Mouse (Mus musculus) limb, embryonic 11.5 days (tissue): ENCODE measurements around the gene Sprn. TPM values are rescaled to one million over a fixed set of nuclear protein-coding genes. Genes with fewer than 3 reads are reported as not detected.

Experiments
- ATAC-seq: fragments of 200-750 bp; cut with Nextera tagmentation; 2 replicates; pipeline ENCODE4 v1.8.0; 2017; ENCODE audit warnings: low read depth; ENCODE audit not compliant: insufficient number of reproducible peaks, low FRiP score, low TSS enrichment
- DNase-seq: peaks from one replicate; pipeline ENCODE4 v3.0.0-alpha.2; 2015; ENCODE audit warnings: low spot score
- H3K27ac ChIP-seq: fragments of 300-500 bp; sonication (generic); replicated peaks from 2 replicates; pipeline ENCODE4 v1.5.1; 2014; ENCODE audit warnings: low read depth, mild to moderate bottlenecking, low read length
- H3K27me3 ChIP-seq: fragments of 300-500 bp; sonication (generic); 2 replicates; pipeline ENCODE4 v1.6.1; 2014; ENCODE audit warnings: mild to moderate bottlenecking, low read length, mixed read lengths; ENCODE audit not compliant: control insufficient read depth, insufficient read depth
- H3K36me3 ChIP-seq: fragments of 300-500 bp; sonication (generic); 2 replicates; pipeline ENCODE4 v1.6.1; 2014; ENCODE audit warnings: mild to moderate bottlenecking, low read length, moderate library complexity, mixed read lengths; ENCODE audit not compliant: control insufficient read depth, insufficient read depth
- H3K4me1 ChIP-seq: fragments of 300-500 bp; sonication (generic); 2 replicates; pipeline ENCODE4 v1.6.1; 2014; ENCODE audit warnings: low read length, mixed read lengths; ENCODE audit not compliant: control insufficient read depth, insufficient read depth
- H3K4me2 ChIP-seq: fragments of 300-500 bp; sonication (generic); 2 replicates; pipeline ENCODE4 v1.6.1; 2014; ENCODE audit warnings: low read depth, mild to moderate bottlenecking, moderate library complexity; ENCODE audit not compliant: severe bottlenecking
- H3K4me3 ChIP-seq: fragments of 300-500 bp; sonication (generic); 2 replicates; pipeline ENCODE4 v1.5.1; 2014; ENCODE audit warnings: low read depth, low read length
- H3K9ac ChIP-seq: fragments of 300-500 bp; sonication (generic); 2 replicates; pipeline ENCODE4 v1.6.1; 2014; ENCODE audit warnings: mild to moderate bottlenecking, low read length
- H3K9me3 ChIP-seq: fragments of 300-500 bp; sonication (generic); 2 replicates; pipeline ENCODE4 v1.6.1; 2016; ENCODE audit warnings: low read length; ENCODE audit not compliant: control insufficient read depth
- WGBS: fragments of 180-500 bp; shearing (Covaris S2); extraction: QIAGEN DNeasy Blood & Tissue Kit; methylation state at CpG from one replicate; pipeline ENCODE4 v1.1.7; 2014; 5-methylcytosine and 5-hydroxymethylcytosine counted together
- polyA plus RNA-seq: library from polyadenylated mRNA; unstranded; fragments of >200 nt; fragmentation: Nextera tagmentation; extraction: Ambion mirVana; gene quantifications from 2 replicates; pipeline ENCODE4 v1.2.1, GENCODE M21; 2014

The Sprn gene
- polyA plus RNA-seq: not detected in 2 replicates

DNA sequence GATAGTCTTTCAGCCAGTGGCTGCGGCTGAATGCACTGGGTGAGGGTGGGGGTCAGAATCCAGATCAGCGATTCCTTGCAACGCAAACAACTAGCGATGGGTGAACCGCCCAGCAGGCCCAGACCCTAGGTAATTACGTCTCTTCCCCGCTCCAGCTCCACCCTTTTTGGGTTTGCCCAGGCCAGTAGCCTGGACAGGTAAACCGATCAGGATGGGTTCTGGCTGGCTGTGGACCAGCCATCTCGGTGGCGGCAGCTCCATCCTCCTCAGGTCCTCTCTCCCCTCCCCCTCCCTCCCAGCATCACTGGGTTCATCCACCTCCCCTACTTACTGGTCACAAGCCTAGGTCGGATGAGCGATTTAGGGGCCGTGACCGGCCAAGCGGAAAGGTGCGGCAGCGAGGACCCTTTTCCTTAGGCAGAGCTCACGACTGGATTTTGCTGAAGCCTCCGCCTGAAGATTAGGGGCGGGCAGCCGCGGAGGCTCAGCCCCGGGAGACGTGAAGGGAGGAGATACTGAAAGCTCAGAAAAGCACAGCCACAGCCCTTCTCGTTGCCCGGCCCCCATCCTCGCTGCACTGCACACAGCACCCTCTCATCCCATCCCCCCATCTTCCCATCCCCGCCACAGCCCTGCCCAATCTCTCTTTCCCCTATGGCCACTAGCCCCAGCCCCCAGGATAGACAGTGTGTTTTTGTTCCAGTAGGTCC lies at the start of gene Sprn:
Gene Sprn (minus strand): TSS at position 660 of the 710 bp plus-strand sequence.
- Histone ChIP-seq H3K27ac (no peak within 1 kb of the TSS), H3K9ac (peak within 1 kb of the TSS; percentile 23; the same call in 1 of the 2 replicates), H3K4me2 (peak within 1 kb of the TSS; percentile 26; the same call in 1 of the 2 replicates), H3K36me3 (no peaks in the 10 kb centered on the region), H3K9me3 (no peaks in the 10 kb centered on the region), H3K27me3 (peaks cover 25% of the 10 kb centered on the region), H3K4me3 (peak within 1 kb of the TSS; percentile 10; the same call in 1 of the 2 replicates), H3K4me1 (0 out of 2 replicates have a peak, but pooled peaks cover 3% of the 10 kb centered on the region)
- DNase-seq (no peak), ATAC-seq (0 out of 2 replicates have a peak, but pooled peaks have one; percentile 20)
- WGBS: 5% methylated on average over 28 of the region's 28 CpGs

DNA sequence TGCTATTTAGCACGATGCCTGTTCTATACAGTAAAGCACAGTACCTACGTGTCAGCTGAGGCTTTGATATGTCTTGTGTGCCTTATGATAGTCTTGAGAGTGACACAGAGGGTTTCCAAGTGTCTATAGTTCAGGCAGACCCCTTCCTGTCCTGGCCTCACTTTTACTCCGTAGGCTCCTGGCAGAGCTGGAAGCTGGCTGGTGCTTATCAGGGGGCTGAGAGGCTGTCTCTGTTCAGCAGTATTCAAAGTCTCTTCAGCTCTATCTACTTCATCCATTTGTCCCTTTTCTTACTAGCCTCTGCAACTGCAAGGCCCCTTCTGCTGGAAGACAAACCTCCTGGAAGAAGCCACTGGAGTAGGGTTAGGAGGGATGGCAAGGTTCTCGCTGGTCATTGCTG lies 46.4 kb upstream of the Sprn start:
- WGBS: 87% methylated on average over 4 of the region's 4 CpGs
- H3K9me3 ChIP-seq: no peaks in the 10 kb centered on the region
- ATAC-seq: no peak

DNA sequence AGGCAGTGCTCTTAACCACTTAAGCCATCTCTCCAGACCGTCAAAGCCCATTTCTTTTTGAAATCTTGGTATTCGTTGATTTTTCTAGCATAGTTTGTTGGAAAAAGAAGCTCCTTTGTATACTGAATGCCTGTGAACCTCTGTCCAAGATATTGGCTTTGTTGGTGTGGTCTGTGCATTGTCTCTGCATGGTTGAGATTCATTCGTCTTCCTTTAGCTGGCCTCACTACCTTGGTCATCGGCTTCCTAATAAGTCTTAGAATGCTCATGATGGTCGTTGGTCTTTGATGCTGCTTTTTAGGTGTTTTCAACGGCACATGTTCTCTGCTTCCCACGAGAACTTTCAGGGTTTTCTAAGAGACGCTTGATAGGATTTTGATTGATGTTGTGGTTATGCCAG lies 41.3 kb upstream of the Sprn start:
- H3K9me3 ChIP-seq: no peaks in the 10 kb centered on the region
- H3K27me3 ChIP-seq: no peaks in the 10 kb centered on the region
- H3K9ac ChIP-seq: no peak overlapping the region
- H3K27ac ChIP-seq: no peak overlapping the region
- no peaks in the 10 kb centered on the region for H3K36me3 ChIP-seq
- no peak overlapping the region for H3K4me3 ChIP-seq
- H3K4me1 ChIP-seq: no peaks in the 10 kb centered on the region
- 86% methylated on average over 8 of the region's 8 CpGs for WGBS
- ATAC-seq (no peak), DNase-seq (no peak)
- H3K4me2 ChIP-seq: no peak overlapping the region

More for the DNA sequence above, 46.4 kb upstream of the Sprn start:
- Histone ChIP-seq H3K4me1 (no peaks in the 10 kb centered on the region), H3K4me2 (no peak overlapping the region), H3K27ac (no peak overlapping the region), H3K4me3 (no peak overlapping the region), H3K36me3 (no peaks in the 10 kb centered on the region), H3K27me3 (no peaks in the 10 kb centered on the region), H3K9ac (no peak overlapping the region)
- no peak for DNase-seq

DNA sequence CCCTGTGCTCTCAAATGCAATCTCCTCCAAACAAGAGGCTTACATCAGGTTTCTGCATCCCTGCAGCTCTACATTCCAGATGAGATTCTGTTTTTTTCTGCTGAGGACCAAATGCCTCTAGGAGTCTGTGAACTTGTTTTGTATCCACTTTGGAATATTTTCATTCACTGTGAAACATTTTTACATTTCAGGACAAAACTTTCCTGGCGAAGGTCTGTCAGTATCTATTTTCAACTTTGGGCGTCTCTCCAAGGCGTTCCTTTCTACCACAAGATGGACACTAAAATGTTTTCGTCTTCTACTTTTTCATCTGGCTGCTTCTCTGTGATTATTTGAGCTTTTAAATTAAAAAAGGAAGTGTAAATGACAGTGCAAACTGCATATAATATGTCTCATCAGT lies 39.4 kb upstream of the Sprn start:
- H3K27ac ChIP-seq: no peak overlapping the region
- H3K4me3 ChIP-seq: no peak overlapping the region
- no peaks in the 10 kb centered on the region for H3K27me3 ChIP-seq
- H3K9ac ChIP-seq: no peak overlapping the region
- 92% methylated on average over 4 of the region's 4 CpGs for WGBS
- no peaks in the 10 kb centered on the region for H3K36me3 ChIP-seq
- ATAC-seq (no peak), DNase-seq (no peak)
- H3K4me1 ChIP-seq: no peaks in the 10 kb centered on the region
- H3K4me2 ChIP-seq: no peak overlapping the region
- H3K9me3 ChIP-seq: no peaks in the 10 kb centered on the region

DNA sequence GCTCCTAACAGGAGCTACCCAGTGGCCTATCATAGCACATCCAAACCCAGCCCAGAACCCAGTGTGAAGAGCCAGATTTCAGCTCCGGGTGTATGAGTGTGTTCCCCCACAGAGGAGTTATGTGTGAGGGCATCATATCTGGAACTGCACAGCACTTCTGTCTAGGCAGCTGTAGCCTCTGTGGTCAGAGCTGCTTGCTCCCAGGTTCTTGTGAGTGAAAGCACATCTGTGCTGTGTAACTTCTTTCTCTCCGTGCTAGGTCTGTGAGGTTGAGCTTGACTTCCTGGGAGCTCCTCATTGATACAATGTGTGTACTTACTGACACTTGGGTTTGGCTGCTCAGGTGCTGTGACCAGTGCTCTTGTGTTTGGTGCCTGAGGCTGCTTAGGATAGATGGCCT lies 38.2 kb upstream of the Sprn start:
- ATAC-seq: no peak
- 81% methylated on average over 2 of the region's 2 CpGs for WGBS
- no peaks in the 10 kb centered on the region for H3K27me3 ChIP-seq
- DNase-seq: no peak
- no peak overlapping the region for H3K9ac ChIP-seq
- H3K9me3 ChIP-seq: no peaks in the 10 kb centered on the region
- no peaks in the 10 kb centered on the region for H3K4me1 ChIP-seq
- H3K4me3 ChIP-seq: no peak overlapping the region
- H3K27ac ChIP-seq: no peak overlapping the region
- no peaks in the 10 kb centered on the region for H3K36me3 ChIP-seq
- H3K4me2 ChIP-seq: no peak overlapping the region

DNA sequence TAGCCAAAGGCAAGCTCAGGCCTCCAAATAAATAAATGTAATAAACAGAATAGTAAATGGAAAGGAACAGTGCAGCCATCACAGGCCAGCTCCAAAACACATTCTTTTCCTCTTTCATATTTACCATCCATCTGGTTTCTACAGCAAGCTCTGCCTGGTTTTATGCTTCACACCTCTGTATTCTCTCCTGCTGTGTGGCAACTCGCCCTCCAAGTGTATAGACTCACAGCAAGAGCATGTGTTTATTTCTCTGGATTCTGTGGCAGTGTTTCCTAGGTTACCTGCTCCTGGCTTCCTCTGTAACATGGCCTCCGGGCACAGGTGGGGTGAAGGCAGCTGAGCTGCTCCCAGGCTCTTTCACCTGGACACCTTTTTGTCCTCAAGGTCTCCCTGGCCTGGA lies 37.8 kb upstream of the Sprn start:
- ATAC-seq (no peak), DNase-seq (no peak)
- Histone ChIP-seq H3K27me3 (no peaks in the 10 kb centered on the region), H3K9ac (no peak overlapping the region), H3K4me2 (no peak overlapping the region), H3K27ac (no peak overlapping the region), H3K4me1 (no peaks in the 10 kb centered on the region), H3K9me3 (no peaks in the 10 kb centered on the region), H3K36me3 (no peaks in the 10 kb centered on the region), H3K4me3 (no peak overlapping the region)
- WGBS: 57% methylated on average over 2 of the region's 2 CpGs

DNA sequence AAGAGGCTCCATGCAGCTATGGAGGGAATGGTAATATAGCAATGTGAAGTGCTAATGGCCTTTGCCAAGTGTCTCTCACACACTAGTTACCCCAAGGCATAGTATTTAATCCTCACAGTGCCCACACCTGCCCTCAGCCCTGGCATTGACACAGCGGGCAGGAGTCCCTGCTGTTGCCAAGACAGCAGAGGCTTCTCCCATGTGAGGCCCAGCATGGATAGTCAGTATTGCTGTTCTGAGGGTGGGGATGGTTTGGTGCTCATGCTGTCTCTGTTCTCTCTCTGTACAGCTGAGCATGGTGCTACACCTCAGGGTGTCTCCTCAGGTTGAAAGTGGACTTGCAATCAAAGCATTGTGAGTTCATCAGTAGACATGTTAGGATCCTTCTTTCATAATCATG lies 35.8 kb upstream of the Sprn start:
- Histone ChIP-seq H3K9me3 (no peaks in the 10 kb centered on the region), H3K4me1 (no peaks in the 10 kb centered on the region), H3K27me3 (no peaks in the 10 kb centered on the region), H3K9ac (no peak overlapping the region), H3K36me3 (no peaks in the 10 kb centered on the region), H3K27ac (no peak overlapping the region), H3K4me3 (no peak overlapping the region), H3K4me2 (no peak overlapping the region)
- DNase-seq: no peak
- ATAC-seq: no peak
- WGBS: 80% methylated on average over 1 of the region's 1 CpGs

DNA sequence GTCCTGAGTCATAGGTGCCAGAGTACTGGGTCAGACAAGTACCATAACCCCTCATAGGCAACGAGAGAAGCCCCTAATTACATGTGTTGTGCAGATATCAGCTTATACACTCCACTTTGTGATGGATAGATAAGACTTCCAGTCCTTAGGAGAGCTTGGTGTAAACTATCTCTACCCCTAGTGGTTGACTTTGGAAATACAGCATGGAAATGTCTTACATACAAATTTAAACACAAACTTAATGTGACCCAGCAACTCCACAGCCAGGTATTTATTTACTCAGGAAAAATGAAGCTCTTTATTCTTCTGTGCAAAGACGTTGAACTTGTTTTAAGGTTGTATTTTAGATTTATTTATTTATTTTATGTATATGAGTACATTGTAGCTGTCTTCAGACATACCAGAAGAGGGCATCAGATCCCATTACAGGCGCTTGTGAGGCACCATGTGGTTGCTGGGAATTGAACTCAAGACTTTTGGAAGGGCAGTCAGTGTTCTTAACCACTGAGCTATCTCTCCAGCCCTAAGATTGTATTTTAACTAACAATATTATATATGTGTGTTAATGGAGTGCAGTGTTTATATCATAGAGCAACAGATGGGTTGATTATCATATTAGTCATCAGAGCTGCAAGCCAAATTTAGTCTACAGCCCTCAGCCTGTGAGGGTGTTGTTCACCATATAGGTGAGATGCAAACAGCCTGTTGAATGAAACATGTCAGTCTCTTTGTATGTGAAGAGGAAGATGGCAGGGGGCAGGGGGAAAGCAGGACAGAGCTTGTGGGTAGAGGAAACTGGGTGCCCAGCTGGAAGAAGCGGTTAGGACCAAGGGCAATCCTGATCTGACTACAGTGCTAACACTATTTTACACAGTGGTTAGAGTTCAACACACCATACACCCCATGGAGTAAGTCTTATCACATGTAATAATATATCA lies 34.0 kb upstream of the Sprn start:
- no peak overlapping the region for H3K27ac ChIP-seq
- no peak for DNase-seq
- H3K9ac ChIP-seq: no peak overlapping the region
- no peaks in the 10 kb centered on the region for H3K4me1 ChIP-seq
- H3K9me3 ChIP-seq: no peaks in the 10 kb centered on the region
- H3K4me3 ChIP-seq: no peak overlapping the region
- H3K4me2 ChIP-seq: no peak overlapping the region
- WGBS: 70% methylated on average over 4 of the region's 4 CpGs
- H3K27me3 ChIP-seq: no peaks in the 10 kb centered on the region
- no peaks in the 10 kb centered on the region for H3K36me3 ChIP-seq
- ATAC-seq: no peak
